Mouse (Mus musculus): ENCODE data around the gene Podxl2.

Gene Podxl2

DNA sequence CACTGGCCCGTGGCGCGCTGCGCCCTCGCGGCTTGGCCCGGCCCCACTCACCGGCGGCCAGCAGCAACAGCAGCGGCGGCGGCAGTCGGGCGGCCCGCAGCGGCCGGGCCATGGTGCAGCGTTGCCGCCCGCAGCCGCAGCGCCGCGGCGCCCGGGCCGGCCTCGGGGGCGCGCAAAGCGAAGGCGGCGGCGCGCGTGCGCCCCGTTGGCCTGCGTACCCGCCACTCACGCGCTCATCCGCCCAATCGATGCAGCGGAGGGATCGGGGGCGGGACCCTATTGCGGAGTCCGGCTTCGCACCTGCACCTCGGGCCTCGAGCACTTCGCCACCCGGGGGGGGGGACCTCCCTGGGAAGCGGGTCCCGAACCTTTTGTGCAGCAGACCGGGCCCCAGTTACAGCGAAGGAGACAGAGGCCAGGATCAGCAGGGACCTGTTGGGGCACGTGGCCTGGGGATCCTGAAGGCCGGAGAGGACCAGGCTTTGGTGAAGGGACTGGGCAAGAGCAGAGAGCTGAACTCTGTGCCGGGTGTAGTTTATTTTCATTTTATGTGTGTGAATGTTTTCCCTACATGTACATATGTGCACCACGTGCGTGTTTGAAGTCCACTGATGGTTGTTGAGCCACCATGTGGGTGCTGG lies at the start of gene Podxl2:
Gene Podxl2 (minus strand): TSS at position 177 of the 641 bp plus-strand sequence.
- peak; percentile 74 for DNase-seq

DNA sequence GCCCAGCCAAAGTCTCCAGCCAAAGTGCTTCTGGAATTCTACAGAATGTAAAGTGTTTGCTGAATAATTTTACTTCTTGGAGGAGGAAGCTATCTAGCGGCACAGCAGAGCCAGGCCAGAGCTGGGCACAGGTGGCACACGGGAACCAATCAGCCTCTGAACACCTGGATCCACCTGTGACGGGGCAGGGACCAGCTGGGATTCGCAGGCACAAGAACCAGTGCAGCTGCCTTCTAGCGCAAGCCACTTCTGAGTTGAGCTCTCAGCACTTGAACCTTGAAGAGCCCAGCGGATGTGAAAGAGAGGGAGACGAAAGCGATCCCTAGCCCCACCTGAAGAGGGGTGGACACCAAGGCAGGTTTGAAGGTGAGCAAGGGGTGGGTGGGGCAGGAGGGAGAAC lies 44.0 kb upstream of the Podxl2 start:
- no peak for DNase-seq

GRCm38 (mm10) chr6:88916153-88916552 lies 41.3 kb upstream of the Podxl2 start:
- no peak for DNase-seq

- DNase-seq: no peak
These were observed 40.7 kb upstream of the Podxl2 start for GRCm38 (mm10) chr6:88915510-88915909.

- no peak for DNase-seq
These were observed 40.0 kb upstream of the Podxl2 start for GRCm38 (mm10) chr6:88914799-88915198.

DNA sequence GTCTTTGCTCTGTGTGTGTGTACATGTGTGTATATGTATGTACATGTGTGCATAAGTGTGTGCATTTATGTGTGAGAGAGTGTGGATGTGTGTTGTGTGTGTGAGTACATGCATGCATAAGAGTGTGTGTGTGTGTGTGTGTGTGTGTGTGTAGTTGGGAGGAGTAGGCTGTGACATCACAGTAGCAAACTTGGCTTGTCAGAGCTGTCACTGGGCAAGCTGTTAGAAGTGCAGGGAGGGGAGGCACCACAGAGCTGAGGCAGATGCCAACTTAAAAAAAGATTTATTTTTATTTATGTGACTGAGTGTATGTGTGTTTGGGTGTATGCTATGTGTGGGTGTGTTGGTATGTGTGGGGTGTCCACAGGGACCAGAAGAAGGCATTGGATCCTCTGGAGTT lies 38.6 kb upstream of the Podxl2 start:
- no peak for DNase-seq

- DNase-seq: no peak
These were observed 38.2 kb upstream of the Podxl2 start for GRCm38 (mm10) chr6:88913022-88913421.

GRCm38 (mm10) chr6:88909151-88909550 lies 34.3 kb upstream of the Podxl2 start:
- DNase-seq: no peak

DNA sequence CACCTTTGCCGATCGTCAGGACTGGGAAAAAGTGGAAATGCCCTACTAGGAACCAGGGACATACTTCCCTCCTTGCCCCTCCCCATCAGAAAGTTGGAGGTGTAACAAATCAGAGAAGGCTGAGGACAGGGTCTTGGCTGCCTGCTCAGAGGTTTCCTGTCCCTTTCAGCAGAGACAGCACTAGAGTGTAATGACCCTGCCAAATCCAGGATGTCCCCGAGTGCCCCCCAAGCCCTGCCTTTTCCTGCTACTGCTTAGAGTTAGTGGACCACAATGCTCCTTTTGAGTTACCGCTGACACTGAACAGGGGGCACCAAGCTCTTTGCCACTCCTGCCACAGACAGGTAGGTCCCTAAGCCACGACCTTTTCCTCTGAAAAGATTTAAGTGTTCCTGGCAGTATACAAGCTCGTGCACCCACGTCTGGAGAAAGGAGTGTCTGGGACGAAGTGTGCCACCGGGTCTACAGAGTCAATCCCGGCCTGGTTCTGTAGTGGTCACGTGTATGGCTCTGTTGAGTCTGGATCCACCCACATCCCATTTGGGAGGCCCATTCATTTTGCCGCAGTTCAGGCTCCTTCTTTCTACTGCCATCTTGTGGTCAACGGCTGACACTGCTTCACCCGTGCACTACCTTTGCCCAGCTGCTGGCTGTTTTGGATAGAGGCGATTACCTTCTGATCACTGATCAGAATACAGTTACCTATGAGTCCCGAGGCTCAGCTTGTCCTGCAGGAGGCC lies 31.7 kb upstream of the Podxl2 start:
- DNase-seq: peak; percentile 78

DNA sequence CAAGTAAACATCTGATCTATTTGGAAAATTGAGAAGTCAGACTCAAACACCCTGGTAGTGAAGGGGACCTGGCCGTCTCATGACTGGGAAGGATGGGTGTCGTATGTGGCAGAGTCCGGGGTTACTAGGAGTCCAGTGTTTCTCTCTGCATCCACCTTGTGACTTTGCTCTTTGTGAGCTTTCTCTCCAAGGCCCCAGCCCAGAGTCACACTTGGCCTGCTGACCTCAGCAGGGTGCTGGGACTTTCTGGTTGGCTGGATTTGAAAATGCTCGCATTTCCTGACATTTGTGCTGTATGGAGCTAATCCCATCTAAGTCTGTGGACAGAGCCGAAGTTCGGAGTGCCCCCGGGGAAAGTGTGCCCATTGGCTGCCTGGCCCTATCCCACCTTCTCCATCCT lies 30.2 kb upstream of the Podxl2 start:
- no peak for DNase-seq

GRCm38 (mm10) chr6:88904456-88904974 lies 29.7 kb upstream of the Podxl2 start:
- no peak for DNase-seq

GRCm38 (mm10) chr6:88903708-88904107 lies 28.9 kb upstream of the Podxl2 start:
- no peak for DNase-seq

- peak; percentile 97 for DNase-seq
These were observed 27.3 kb upstream of the Podxl2 start, which contains the start of gene Tpra1 for GRCm38 (mm10) chr6:88901947-88902820. Tpra1 (plus strand) TSS chr6:88902251.

DNA sequence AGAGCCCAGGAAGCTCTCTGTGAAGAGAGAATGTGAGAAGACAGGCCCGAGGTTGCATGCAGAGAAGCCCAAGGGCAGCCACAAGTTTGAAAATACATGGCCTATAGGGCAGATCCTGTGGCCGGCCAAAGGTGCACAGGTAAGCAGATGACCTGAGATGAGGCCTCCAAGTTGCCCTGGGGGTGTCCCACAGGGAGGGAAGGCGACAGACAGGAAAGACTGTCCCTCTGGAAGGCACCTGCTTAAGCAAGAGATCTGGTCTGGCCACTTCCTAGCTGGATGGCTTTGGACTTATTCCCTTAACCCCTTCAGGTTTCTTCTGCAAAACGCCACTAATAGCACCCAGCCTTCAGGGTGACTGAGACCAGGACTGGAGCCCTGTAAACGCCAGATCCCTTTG lies 26.6 kb upstream of the Podxl2 start:
- DNase-seq: no peak

DNA sequence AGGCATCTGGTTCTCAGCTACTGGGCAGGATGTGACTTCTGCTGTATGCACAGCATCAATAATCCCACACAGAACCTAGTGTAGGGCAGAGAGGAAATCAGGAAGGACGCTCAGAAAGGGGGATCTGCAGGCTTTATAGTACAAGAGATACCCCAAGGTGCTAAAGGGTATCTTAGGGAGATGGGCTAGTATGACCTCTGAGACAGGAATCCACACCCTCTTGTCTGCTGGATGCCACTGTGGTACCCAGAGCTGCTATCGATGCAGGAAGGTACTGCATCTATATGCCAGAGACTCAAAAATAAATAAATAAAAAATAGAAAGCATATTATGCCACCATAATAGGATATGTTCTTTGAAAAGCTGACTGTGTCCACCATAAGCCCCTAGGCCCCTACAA lies 24.8 kb upstream of the Podxl2 start:
- no peak for DNase-seq

GRCm38 (mm10) chr6:88899086-88899485 lies 24.2 kb upstream of the Podxl2 start:
- no peak for DNase-seq

GRCm38 (mm10) chr6:88898534-88899048 lies 23.7 kb upstream of the Podxl2 start, which contains the start of gene Mcm2:
Mcm2 (minus strand) TSS chr6:88898780.
- peak; percentile 93 for DNase-seq

GRCm38 (mm10) chr6:88897246-88897645 lies 22.4 kb upstream of the Podxl2 start:
- DNase-seq: no peak

DNA sequence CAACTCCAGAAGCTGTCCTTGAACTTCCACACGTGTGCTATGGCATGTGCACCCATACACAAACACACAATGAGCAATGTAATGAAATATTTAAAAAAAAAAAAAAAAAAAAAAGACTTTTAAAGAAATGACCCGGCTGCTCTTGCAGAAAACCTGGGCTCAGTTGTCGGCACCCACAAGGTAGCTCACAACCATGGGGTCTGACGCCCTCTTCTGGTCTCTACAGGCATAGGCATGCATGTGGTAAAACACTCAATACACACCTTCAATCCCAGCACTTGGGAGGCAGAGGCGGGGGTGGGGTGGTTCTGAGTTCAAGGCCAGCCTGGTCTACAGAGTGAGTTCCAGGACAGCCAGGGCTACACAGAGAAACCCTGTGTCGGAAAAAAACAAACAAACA lies 21.1 kb upstream of the Podxl2 start:
- no peak for DNase-seq

GRCm38 (mm10) chr6:88893559-88893958 lies 18.7 kb upstream of the Podxl2 start:
- no peak for DNase-seq

DNA sequence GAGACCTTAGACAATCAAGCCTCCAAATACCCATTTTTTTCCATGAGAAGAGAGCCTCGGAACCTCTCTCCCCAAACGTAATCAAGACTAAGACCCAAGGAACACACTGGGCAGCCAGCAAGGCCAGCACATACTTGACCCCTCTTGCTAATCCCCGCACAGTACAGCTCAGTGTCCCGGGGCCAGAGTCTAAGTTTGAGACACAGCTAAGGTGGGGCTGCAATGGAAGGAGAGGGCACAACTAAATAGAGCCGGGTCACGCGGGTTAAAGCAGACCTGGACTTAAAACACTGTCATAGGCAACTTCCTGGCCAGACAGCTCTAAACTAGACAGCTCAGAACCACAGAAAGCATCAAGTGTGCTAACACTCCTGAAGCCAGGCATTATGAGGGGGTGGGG lies 16.0 kb upstream of the Podxl2 start:
- no peak for DNase-seq

GRCm38 (mm10) chr6:88889410-88890042 lies 14.7 kb upstream of the Podxl2 start:
- DNase-seq: no peak

All from layer of hippocampus, adult 9-11 months (tissue).